Mouse (Mus musculus) ZHBTc4 (cell line): ENCODE data around the gene Slc27a1.

Experiments
- DNase-seq: peaks from one replicate; pipeline ENCODE4 v3.0.0-alpha.2; 2011; ENCODE audit warnings: low read depth, low spot score

Gene Slc27a1

DNA sequence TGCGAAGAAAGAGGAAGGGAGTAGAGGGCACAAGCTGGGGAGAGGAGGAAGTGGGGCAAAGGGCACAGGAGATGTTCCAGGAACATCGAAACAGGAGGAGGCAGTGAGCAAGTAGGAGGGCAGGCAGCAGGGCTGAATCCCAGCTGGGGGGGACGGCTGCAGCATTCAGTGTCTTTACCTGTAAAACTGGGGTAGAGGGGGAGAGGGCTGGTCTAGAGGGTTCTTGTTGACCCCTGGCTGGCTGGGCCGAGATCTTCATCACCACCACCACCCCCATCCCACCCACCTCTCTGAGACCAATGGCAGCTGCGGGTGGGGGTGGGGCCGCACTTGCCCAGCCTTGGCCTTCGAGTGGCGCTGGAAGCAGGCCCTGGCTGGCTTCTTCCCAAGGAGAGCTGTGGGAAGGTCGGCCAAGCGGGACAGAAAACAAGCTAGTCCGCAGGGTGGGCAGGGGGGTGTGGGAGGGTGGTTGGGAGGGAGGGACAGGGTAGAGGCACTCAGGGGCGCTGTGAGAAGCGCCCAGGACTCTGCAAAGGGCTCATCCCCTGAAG is at the start of gene Slc27a1:
TSS of gene Slc27a1 (plus strand) at position 496 of the 551 bp plus-strand sequence.
- DNase-seq, result no peak

GRCm38 (mm10) chr8:71519037-71519825 is 49.5 kb upstream of the Slc27a1 start:
- peak; percentile 81 for DNase-seq

DNA sequence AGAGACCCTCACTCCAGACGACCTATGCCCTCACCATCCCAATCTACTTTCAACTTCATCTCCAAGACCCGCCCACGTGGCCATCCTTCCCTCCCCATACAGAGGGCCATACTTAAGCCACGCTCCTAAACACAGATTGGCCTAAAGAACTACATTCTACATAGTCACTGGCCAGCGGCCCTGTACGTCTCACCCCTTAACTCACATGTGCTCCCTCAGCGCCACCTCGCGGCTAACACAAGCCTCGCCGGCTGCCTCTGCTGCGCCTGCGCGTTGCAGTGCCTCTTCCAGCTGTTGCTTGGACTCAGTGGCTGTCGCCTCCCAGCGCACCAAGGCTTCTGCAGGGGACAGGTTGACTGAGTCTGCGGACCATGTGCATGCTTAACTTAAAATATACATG is 47.0 kb upstream of the Slc27a1 start:
- peak; percentile 98 for DNase-seq

- no peak for DNase-seq
Measured at GRCm38 (mm10) chr8:71525226-71526050, 43.2 kb upstream of the Slc27a1 start, which contains the start of gene Ccdc194. TSS of gene Ccdc194 (minus strand) at chr8:71525711.

DNA sequence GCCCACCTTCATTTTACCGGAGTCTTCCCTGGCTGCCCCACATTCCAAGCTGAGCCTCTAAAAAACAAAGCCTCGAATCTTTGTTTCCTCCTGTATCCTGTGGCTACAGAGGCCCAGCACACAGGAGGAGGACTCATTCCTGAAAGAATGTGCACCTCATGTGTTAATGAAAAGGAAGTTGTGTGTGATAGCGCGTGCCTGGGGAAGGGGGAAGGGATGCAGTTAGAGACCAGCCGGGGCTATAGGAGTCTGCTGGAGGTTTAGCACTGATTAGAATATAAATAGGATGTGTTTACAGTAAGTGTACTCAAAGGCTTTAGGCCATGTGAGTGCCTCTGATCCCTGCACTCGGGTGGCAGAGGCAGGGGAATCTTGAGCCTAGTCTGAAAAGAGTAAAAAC is 42.4 kb upstream of the Slc27a1 start:
- DNase-seq, result peak; percentile 94

- DNase-seq, result no peak
Measured at GRCm38 (mm10) chr8:71527162-71527870, 41.4 kb upstream of the Slc27a1 start.

- DNase-seq, result no peak
Measured at GRCm38 (mm10) chr8:71528362-71529073, 40.2 kb upstream of the Slc27a1 start.

DNA sequence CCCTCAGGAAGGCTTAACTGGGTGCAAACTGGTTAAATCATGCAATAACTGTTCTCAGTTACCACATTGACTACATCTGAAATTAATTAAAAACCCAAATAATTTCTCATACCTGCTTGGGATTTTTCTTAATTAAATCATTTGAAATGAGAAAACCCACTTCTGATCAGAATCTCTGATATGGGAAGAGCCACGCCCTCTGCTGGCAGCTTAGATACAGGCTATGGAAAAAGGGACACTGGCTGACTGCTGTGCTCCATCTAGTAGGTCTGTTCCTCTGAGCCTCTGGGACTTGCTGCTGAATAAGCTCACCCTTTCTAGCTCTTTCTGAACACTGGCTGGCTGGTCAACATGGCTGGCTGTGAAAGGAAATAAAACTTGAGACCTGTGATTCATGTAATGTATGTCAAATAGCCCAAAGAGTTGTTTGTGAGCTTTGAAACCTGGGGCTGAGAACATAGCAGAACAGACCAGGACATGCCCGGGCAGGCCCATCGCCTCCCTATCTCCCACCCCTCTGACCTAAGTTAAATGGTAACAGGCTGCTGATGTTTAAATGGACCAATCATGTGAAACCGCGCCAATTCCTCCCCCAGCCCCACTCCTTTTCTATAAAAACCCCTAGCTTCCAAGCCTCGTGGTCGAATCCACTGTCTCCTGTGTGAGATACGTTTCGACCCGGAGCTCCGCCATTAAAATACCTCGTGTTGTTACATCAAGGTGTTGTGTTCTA is 37.8 kb upstream of the Slc27a1 start:
- peak; percentile 88 for DNase-seq

GRCm38 (mm10) chr8:71534263-71534810 is 34.3 kb upstream of the Slc27a1 start:
- no peak for DNase-seq

DNA sequence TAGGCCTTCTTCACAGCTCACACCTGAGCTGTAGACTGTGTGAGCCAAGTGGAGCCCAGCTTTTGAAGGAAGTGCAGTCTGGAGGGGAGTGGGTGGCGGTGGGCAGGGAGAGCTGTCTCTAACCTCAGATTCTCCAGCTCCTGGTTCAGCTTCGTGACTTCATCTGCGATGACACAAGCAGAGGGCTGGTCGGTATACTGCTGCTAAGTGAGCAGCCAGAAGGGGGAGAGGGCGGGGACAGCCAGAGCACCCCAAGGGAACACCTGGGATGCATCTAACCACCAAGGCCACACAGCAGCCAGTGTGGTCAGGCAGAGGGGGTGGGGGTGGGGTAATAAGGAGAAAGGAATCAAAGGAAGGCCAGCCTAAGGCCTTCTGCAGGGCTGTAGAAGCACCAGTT is 33.0 kb upstream of the Slc27a1 start:
- no peak for DNase-seq

DNA sequence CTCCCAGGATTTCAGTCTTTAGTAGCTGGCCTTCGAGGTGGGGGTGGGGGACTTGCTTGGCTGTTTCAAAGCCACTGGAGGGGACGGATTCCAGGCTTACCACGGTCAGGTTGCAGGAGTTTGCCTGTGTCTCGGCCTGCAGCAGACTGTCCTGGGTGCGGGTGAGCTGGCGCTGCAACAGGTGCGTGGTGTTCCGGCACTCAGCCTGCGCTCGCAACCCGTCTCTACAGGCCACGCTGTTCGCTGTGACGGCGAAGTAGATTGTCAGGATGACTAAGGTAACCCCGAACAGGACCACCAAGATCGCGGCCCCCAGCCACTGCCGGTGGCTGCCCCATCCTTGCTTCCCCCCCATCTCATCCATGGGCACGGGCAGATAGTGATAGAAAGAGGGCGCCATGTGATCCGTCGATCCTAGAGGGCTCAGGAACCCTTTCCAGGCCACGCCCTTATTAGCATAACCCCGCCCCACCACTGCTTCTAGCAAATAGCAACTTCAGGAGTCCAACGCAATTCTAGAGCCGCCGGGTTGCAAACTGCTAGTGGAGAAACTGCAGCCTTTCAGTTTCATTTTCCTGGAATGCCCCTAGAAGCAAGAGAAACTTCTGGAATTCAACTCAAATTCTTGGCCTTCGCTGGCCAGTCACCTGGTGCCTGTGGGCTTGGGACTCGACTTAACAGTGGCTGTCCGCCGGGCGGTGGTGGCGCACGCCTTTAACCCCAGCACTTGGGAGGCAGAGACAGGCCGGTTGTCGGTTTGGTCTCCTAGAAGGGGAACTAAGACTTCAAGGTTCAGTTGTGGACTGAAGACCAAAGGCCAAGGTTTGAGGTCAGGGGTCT is 31.4 kb upstream of the Slc27a1 start, which contains the start of gene Bst2:
TSS of gene Bst2 (minus strand) at position 429 of the 840 bp plus-strand sequence.
- peak; percentile 94 for DNase-seq

DNA sequence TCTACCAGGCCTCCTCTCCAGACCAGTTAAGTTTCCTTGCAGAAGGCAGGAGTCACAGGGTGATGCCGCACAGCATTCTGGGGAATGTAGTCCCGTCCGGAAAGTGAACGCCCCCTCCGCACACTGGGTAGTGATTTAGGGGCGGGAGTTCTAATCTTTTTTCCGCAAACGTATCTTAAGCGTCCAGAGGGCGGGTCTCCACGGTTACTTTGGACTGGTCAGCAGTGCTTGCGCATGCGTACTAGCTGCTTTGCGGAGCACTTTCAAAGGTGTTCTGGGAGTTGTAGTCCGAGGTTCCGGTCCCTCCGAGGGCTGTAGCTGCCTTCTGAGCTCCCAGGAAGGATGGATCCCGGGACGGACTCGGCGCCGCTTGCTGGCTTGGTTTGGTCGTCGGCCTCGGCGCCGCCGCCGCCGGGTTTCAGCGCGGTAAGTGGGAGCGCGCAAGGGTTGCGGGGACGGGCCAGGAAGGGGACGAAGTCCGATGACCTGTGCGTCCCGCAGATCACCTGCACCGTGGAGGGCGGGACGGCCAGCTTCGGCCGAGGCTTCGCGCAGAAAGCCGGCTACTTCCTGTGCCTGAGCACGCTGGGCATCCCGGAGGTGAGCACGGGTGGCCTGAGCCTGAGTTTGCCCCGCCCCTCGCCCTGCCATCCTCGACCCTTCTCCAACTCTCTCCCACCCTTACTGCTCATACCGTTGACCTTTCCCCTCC is 25.9 kb upstream of the Slc27a1 start, which contains the start of gene Mvb12a:
TSS of gene Mvb12a (plus strand) at position 291 of the 712 bp plus-strand sequence.
- DNase-seq, result peak; percentile 100

DNA sequence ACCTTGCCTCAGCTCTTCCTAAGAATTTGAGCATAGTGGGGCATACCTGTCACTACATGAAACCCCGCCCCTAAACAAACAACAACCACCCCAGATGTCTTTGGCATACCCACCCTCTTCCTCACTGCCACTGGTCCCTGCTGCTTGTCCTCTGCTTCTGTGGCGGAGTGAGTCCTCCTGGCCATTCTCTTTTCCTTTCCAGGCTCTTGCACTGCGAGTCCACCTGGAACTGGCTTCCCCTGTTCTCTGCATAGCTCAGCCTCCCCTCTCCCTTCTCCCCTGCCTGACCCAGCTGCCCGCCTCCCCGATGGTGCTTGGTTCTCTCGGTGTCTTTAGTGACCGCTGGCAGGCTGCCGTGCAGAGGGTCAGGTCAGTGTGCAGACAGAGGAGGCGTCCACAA is 24.9 kb upstream of the Slc27a1 start:
- DNase-seq, result no peak

- DNase-seq, result no peak
Measured at GRCm38 (mm10) chr8:71545053-71545452, 23.6 kb upstream of the Slc27a1 start.

- DNase-seq, result no peak
Measured at GRCm38 (mm10) chr8:71547590-71547989, 21.1 kb upstream of the Slc27a1 start.

GRCm38 (mm10) chr8:71550754-71551153 is 17.9 kb upstream of the Slc27a1 start:
- no peak for DNase-seq

DNA sequence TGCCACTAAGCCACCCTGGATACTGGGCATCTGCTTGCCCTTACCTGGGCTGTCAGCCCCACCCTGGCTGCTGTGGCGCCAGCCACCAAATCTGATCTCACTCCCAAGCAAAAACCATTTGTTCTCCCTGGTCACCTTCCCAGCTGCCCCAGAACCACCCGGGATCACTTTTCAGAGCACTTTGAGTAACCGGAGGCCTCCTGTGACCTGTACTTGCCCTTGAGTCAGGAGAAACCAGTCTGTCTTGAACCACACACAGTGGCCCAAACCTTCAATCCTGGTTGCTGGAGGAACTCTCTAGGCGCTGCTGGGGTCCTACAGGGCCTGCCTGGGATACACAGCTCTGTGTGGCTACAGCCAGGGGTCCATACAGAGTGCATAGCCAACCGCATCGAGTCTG is 15.9 kb upstream of the Slc27a1 start:
- no peak for DNase-seq

- DNase-seq, result no peak
Measured at GRCm38 (mm10) chr8:71554001-71554400, 14.7 kb upstream of the Slc27a1 start.
